Mouse (Mus musculus): Measurements from ENCODE around the gene Eaf1. TPM values are rescaled to one million over a fixed set of nuclear protein-coding genes. Genes with fewer than 3 reads are reported as not detected.

Gene Eaf1
- polyA plus RNA-seq, 1 experiment from 2014 or later: 19.3 TPM

Other genes with a start within 250 kb of the Eaf1 start
- gene Phf7, start 243.1 kb upstream of the Eaf1 start, polyA plus RNA-seq (2016; fragmentation: Nextera tagmentation; extraction: Ambion mirVana): 12.7 and 13.1 TPM in 2 replicates
- gene Bap1, start 242.9 kb upstream of the Eaf1 start, polyA plus RNA-seq (2016; fragmentation: Nextera tagmentation; extraction: Ambion mirVana): 121 and 137 TPM in 2 replicates
- 6.2 and 7.1 TPM in 2 replicates for gene Dnah1, start 170.5 kb upstream of the Eaf1 start, polyA plus RNA-seq (2016; fragmentation: Nextera tagmentation; extraction: Ambion mirVana)
- gene Capn7, start 157.8 kb upstream of the Eaf1 start, polyA plus RNA-seq (2016; fragmentation: Nextera tagmentation; extraction: Ambion mirVana): 28.5 and 29.4 TPM in 2 replicates
- gene Sh3bp5, start 58.3 kb upstream of the Eaf1 start, polyA plus RNA-seq (2016; fragmentation: Nextera tagmentation; extraction: Ambion mirVana): 19.3 and 23.7 TPM in 2 replicates
- gene Mettl6, start 641 bp downstream of the Eaf1 start, polyA plus RNA-seq (2016; fragmentation: Nextera tagmentation; extraction: Ambion mirVana): 62.3 and 80.7 TPM in 2 replicates
- gene Colq, start 96.9 kb downstream of the Eaf1 start, polyA plus RNA-seq (2016; fragmentation: Nextera tagmentation; extraction: Ambion mirVana): 0.05 TPM in 1 of 2 replicates, not detected in the other
- 0.95 TPM in 1 of 2 replicates, not detected in the other for gene Gm49387, start 146.5 kb downstream of the Eaf1 start, polyA plus RNA-seq (2016; fragmentation: Nextera tagmentation; extraction: Ambion mirVana)
- gene Btd, start 146.6 kb downstream of the Eaf1 start, polyA plus RNA-seq (2016; fragmentation: Nextera tagmentation; extraction: Ambion mirVana): 14.0 and 14.3 TPM in 2 replicates
- gene Hacl1, start 146.9 kb downstream of the Eaf1 start, polyA plus RNA-seq (2016; fragmentation: Nextera tagmentation; extraction: Ambion mirVana): 8.2 and 8.8 TPM in 2 replicates

Data from hindbrain, embryonic 10.5 days (tissue).